Mouse (Mus musculus) thymus, postnatal 25 days (tissue): Measurements from ENCODE around the gene Zfhx3.

Experiments
- DNase-seq: peaks from one replicate; pipeline ENCODE4 v3.0.0; 2022

Zfhx3 gene

GRCm38 (mm10) chr8:108470269-108470668, 527.8 kb downstream of the Zfhx3 start:
- no peak for DNase-seq

GRCm38 (mm10) chr8:108474556-108474955, 532.1 kb downstream of the Zfhx3 start:
- DNase-seq = no peak

- no peak for DNase-seq
Measured at GRCm38 (mm10) chr8:108478131-108478530, 535.7 kb downstream of the Zfhx3 start.

GRCm38 (mm10) chr8:108480141-108480540, 537.7 kb downstream of the Zfhx3 start:
- DNase-seq = no peak

- no peak for DNase-seq
Measured at GRCm38 (mm10) chr8:108481167-108481815, 538.8 kb downstream of the Zfhx3 start.

GRCm38 (mm10) chr8:108496101-108496500, 553.7 kb downstream of the Zfhx3 start:
- DNase-seq = no peak

- no peak for DNase-seq
Measured at GRCm38 (mm10) chr8:108506779-108507178, 564.3 kb downstream of the Zfhx3 start.

GRCm38 (mm10) chr8:108507769-108508168, 565.3 kb downstream of the Zfhx3 start:
- DNase-seq = no peak

- DNase-seq = no peak
Measured at GRCm38 (mm10) chr8:108510641-108511325, 568.3 kb downstream of the Zfhx3 start.

- DNase-seq = no peak
Measured at GRCm38 (mm10) chr8:108518116-108518515, 575.7 kb downstream of the Zfhx3 start.

- DNase-seq = no peak
Measured at GRCm38 (mm10) chr8:108522050-108522449, 579.6 kb downstream of the Zfhx3 start.

GRCm38 (mm10) chr8:108529421-108529820, 587.0 kb downstream of the Zfhx3 start:
- DNase-seq = no peak

GRCm38 (mm10) chr8:108535121-108535876, 592.9 kb downstream of the Zfhx3 start:
- DNase-seq = no peak

- DNase-seq = no peak
Measured at GRCm38 (mm10) chr8:108536186-108536585, 593.7 kb downstream of the Zfhx3 start.

GRCm38 (mm10) chr8:108536911-108537351, 594.5 kb downstream of the Zfhx3 start:
- no peak for DNase-seq

- no peak for DNase-seq
Measured at GRCm38 (mm10) chr8:108537686-108538551, 595.5 kb downstream of the Zfhx3 start.

- no peak for DNase-seq
Measured at GRCm38 (mm10) chr8:108538929-108539555, 596.6 kb downstream of the Zfhx3 start.

- DNase-seq = no peak
Measured at GRCm38 (mm10) chr8:108552518-108552917, 610.1 kb downstream of the Zfhx3 start.

- no peak for DNase-seq
Measured at GRCm38 (mm10) chr8:108553808-108554577, 611.5 kb downstream of the Zfhx3 start.

- DNase-seq = no peak
Measured at GRCm38 (mm10) chr8:108554578-108555245, 612.3 kb downstream of the Zfhx3 start.

- DNase-seq = no peak
Measured at GRCm38 (mm10) chr8:108563420-108563819, 621.0 kb downstream of the Zfhx3 start.
